Mouse (Mus musculus): ENCODE data around the gene Ajm1. TPM values are rescaled to one million over a fixed set of nuclear protein-coding genes. Genes with fewer than 3 reads are reported as not detected.

Gene Ajm1
- total and polyA plus RNA-seq, 2 experiments, result 0.07 TPM; not detected in 1

GRCm38 (mm10) chr2:25526510-25527302, 54.9 kb downstream of the Ajm1 start:
- no peaks in the 10 kb centered on the region for H3K79me2 ChIP-seq (ENCODE audit: control insufficient read depth, insufficient read depth, low read length)
- peaks cover 62% of the 10 kb centered on the region for H3K36me3 ChIP-seq (ENCODE audit: control insufficient read depth, insufficient read depth, low read length)
- no peaks in the 10 kb centered on the region for H3K4me1 ChIP-seq (ENCODE audit: control insufficient read depth, insufficient read depth, low read length)
- H3K27ac ChIP-seq (replicated peaks; ENCODE audit: insufficient read depth, low read depth, low read length), result no peak overlapping the region
- no peak overlapping the region for H3K4me3 ChIP-seq (ENCODE audit: insufficient read depth, low read depth, low read length)
- DNase-seq (ENCODE audit: extremely low read depth, low read depth, low spot score), result no peak
- TF ChIP-seq CTCF (IDR thresholded peaks at IDR 0.05; ENCODE audit: low read depth, low read length) (no peak), POLR2A (IDR thresholded peaks at IDR 0.05; ENCODE audit: extremely low read depth, insufficient read depth, low read length) (no peak)
- WGBS, result 89% methylated on average over 9 of the region's 9 CpGs
- no peaks in the 10 kb centered on the region for H3K27me3 ChIP-seq (ENCODE audit: control insufficient read depth, insufficient read depth, low read length)
- H3K9ac ChIP-seq (ENCODE audit: low read depth, low read length), result no peak overlapping the region

Other genes starting within 250 kb of the Ajm1 start
Only the 30 nearest of the 34 such genes appear.
- 3.3 and 5.4 TPM in 2 replicates for gene Uap1l1, start 216.1 kb downstream of the Ajm1 start, total RNA-seq (2014; rRNA removed)
- 3.0 and 8.1 TPM in 2 replicates for gene Uap1l1, start 216.1 kb downstream of the Ajm1 start, polyA plus RNA-seq (2012; rRNA removed)
- 0.47 TPM in 1 of 2 replicates, not detected in the other for gene Sapcd2, start 209.4 kb downstream of the Ajm1 start, total RNA-seq (2014; rRNA removed)
- gene Sapcd2, start 209.4 kb downstream of the Ajm1 start, polyA plus RNA-seq (2012; rRNA removed), result not detected in 2 replicates
- 0.87 and 0.92 TPM in 2 replicates for gene Entpd2, start 185.9 kb downstream of the Ajm1 start, total RNA-seq (2014; rRNA removed)
- gene Entpd2, start 185.9 kb downstream of the Ajm1 start, polyA plus RNA-seq (2012; rRNA removed), result 5.6 and 9.7 TPM in 2 replicates
- 1.7 and 3.6 TPM in 2 replicates for gene Npdc1, start 182.4 kb downstream of the Ajm1 start, total RNA-seq (2014; rRNA removed)
- 8.4 and 8.9 TPM in 2 replicates for gene Npdc1, start 182.4 kb downstream of the Ajm1 start, polyA plus RNA-seq (2012; rRNA removed)
- 0.13 TPM in 1 of 2 replicates, not detected in the other for gene Fut7, start 158.5 kb downstream of the Ajm1 start, total RNA-seq (2014; rRNA removed)
- 0.07 and 0.21 TPM in 2 replicates for gene Fut7, start 158.5 kb downstream of the Ajm1 start, polyA plus RNA-seq (2012; rRNA removed)
- gene Abca2, start 153.1 kb downstream of the Ajm1 start, total RNA-seq (2014; rRNA removed), result 11.1 and 13.4 TPM in 2 replicates
- 40.9 and 48.7 TPM in 2 replicates for gene Abca2, start 153.1 kb downstream of the Ajm1 start, polyA plus RNA-seq (2012; rRNA removed)
- 0.18 and 0.54 TPM in 2 replicates for gene Clic3, start 124.9 kb downstream of the Ajm1 start, total RNA-seq (2014; rRNA removed)
- gene Clic3, start 124.9 kb downstream of the Ajm1 start, polyA plus RNA-seq (2012; rRNA removed), result 6.2 and 9.2 TPM in 2 replicates
- gene Paxx, start 120.7 kb downstream of the Ajm1 start, total RNA-seq (2014; rRNA removed), result 30.6 and 36.8 TPM in 2 replicates
- 173 and 181 TPM in 2 replicates for gene Paxx, start 120.7 kb downstream of the Ajm1 start, polyA plus RNA-seq (2012; rRNA removed)
- gene Ptgds, start 111.7 kb downstream of the Ajm1 start, total RNA-seq (2014; rRNA removed), result 7.7 and 8.9 TPM in 2 replicates
- gene Ptgds, start 111.7 kb downstream of the Ajm1 start, polyA plus RNA-seq (2012; rRNA removed), result 18.7 and 40.2 TPM in 2 replicates
- gene Lcn12, start 87.8 kb downstream of the Ajm1 start, total RNA-seq (2014; rRNA removed), result 0.40 TPM in 1 of 2 replicates, not detected in the other
- 0.25 and 0.27 TPM in 2 replicates for gene Lcn12, start 87.8 kb downstream of the Ajm1 start, polyA plus RNA-seq (2012; rRNA removed)
- 18.6 and 24.0 TPM in 2 replicates for gene Fbxw5, start 81.0 kb downstream of the Ajm1 start, total RNA-seq (2014; rRNA removed)
- 18.8 and 19.4 TPM in 2 replicates for gene Fbxw5, start 81.0 kb downstream of the Ajm1 start, polyA plus RNA-seq (2012; rRNA removed)
- 589 and 721 TPM in 2 replicates for gene C8g, start 80.0 kb downstream of the Ajm1 start, total RNA-seq (2014; rRNA removed)
- 881 and 939 TPM in 2 replicates for gene C8g, start 80.0 kb downstream of the Ajm1 start, polyA plus RNA-seq (2012; rRNA removed)
- gene Traf2, start 34.8 kb downstream of the Ajm1 start, total RNA-seq (2014; rRNA removed), result 4.0 and 5.2 TPM in 2 replicates
- gene Traf2, start 34.8 kb downstream of the Ajm1 start, polyA plus RNA-seq (2012; rRNA removed), result 7.0 and 9.9 TPM in 2 replicates
- 206 and 247 TPM in 2 replicates for gene Edf1, start 23.9 kb downstream of the Ajm1 start, total RNA-seq (2014; rRNA removed)
- 153 and 186 TPM in 2 replicates for gene Edf1, start 23.9 kb downstream of the Ajm1 start, polyA plus RNA-seq (2012; rRNA removed)
- gene Mamdc4, start 6.9 kb downstream of the Ajm1 start, total RNA-seq (2014; rRNA removed), result 7.5 and 7.8 TPM in 2 replicates
- gene Mamdc4, start 6.9 kb downstream of the Ajm1 start, polyA plus RNA-seq (2012; rRNA removed), result 1.5 and 2.0 TPM in 2 replicates
- 6.7 and 8.2 TPM in 2 replicates for gene Phpt1, start 6.5 kb downstream of the Ajm1 start, total RNA-seq (2014; rRNA removed)
- 38.3 and 39.4 TPM in 2 replicates for gene Phpt1, start 6.5 kb downstream of the Ajm1 start, polyA plus RNA-seq (2012; rRNA removed)
- 11.7 and 15.4 TPM in 2 replicates for gene Rabl6, start 26.8 kb upstream of the Ajm1 start, total RNA-seq (2014; rRNA removed)
- gene Rabl6, start 26.8 kb upstream of the Ajm1 start, polyA plus RNA-seq (2012; rRNA removed), result 20.6 and 29.6 TPM in 2 replicates
- gene Ccdc183, start 35.9 kb upstream of the Ajm1 start, total RNA-seq (2014; rRNA removed), result under 0.01 and 0.07 TPM in 2 replicates
- 0.06 TPM in 1 of 2 replicates, not detected in the other for gene Ccdc183, start 35.9 kb upstream of the Ajm1 start, polyA plus RNA-seq (2012; rRNA removed)
- 40.0 and 40.9 TPM in 2 replicates for gene Tmem141, start 40.2 kb upstream of the Ajm1 start, total RNA-seq (2014; rRNA removed)
- gene Tmem141, start 40.2 kb upstream of the Ajm1 start, polyA plus RNA-seq (2012; rRNA removed), result 28.5 and 30.9 TPM in 2 replicates
- gene Fcna, start 46.3 kb upstream of the Ajm1 start, total RNA-seq (2014; rRNA removed), result 35.4 and 63.2 TPM in 2 replicates
- gene Fcna, start 46.3 kb upstream of the Ajm1 start, polyA plus RNA-seq (2012; rRNA removed), result 27.1 and 36.5 TPM in 2 replicates
- not detected in 2 replicates for gene Lcn8, start 71.4 kb upstream of the Ajm1 start, total RNA-seq (2014; rRNA removed)
- not detected in 2 replicates for gene Lcn8, start 71.4 kb upstream of the Ajm1 start, polyA plus RNA-seq (2012; rRNA removed)
- gene Lcn5, start 76.2 kb upstream of the Ajm1 start, total RNA-seq (2014; rRNA removed), result not detected in 2 replicates
- gene Lcn5, start 76.2 kb upstream of the Ajm1 start, polyA plus RNA-seq (2012; rRNA removed), result not detected in 2 replicates
- not detected in 2 replicates for gene Lcn6, start 95.0 kb upstream of the Ajm1 start, total RNA-seq (2014; rRNA removed)
- not detected in 2 replicates for gene Lcn6, start 95.0 kb upstream of the Ajm1 start, polyA plus RNA-seq (2012; rRNA removed)
- not detected in 2 replicates for gene Lcn10, start 101.0 kb upstream of the Ajm1 start, total RNA-seq (2014; rRNA removed)
- gene Lcn10, start 101.0 kb upstream of the Ajm1 start, polyA plus RNA-seq (2012; rRNA removed), result not detected in 2 replicates
- not detected in 2 replicates for gene Obp2a, start 118.3 kb upstream of the Ajm1 start, total RNA-seq (2014; rRNA removed)
- gene Obp2a, start 118.3 kb upstream of the Ajm1 start, polyA plus RNA-seq (2012; rRNA removed), result not detected in 2 replicates
- 1.0 and 1.9 TPM in 2 replicates for gene Bmyc, start 125.0 kb upstream of the Ajm1 start, total RNA-seq (2014; rRNA removed)
- gene Bmyc, start 125.0 kb upstream of the Ajm1 start, polyA plus RNA-seq (2012; rRNA removed), result 4.7 and 6.8 TPM in 2 replicates
- gene Obp2b, start 155.3 kb upstream of the Ajm1 start, total RNA-seq (2014; rRNA removed), result not detected in 2 replicates
- gene Obp2b, start 155.3 kb upstream of the Ajm1 start, polyA plus RNA-seq (2012; rRNA removed), result not detected in 2 replicates
- not detected in 2 replicates for gene Lcn3, start 183.8 kb upstream of the Ajm1 start, total RNA-seq (2014; rRNA removed)
- gene Lcn3, start 183.8 kb upstream of the Ajm1 start, polyA plus RNA-seq (2012; rRNA removed), result not detected in 2 replicates
- gene Lcn11, start 195.3 kb upstream of the Ajm1 start, total RNA-seq (2014; rRNA removed), result not detected in 2 replicates
- not detected in 2 replicates for gene Lcn11, start 195.3 kb upstream of the Ajm1 start, polyA plus RNA-seq (2012; rRNA removed)
- gene Gm13539, start 200.5 kb upstream of the Ajm1 start, total RNA-seq (2014; rRNA removed), result not detected in 2 replicates
- not detected in 2 replicates for gene Gm13539, start 200.5 kb upstream of the Ajm1 start, polyA plus RNA-seq (2012; rRNA removed)

Data from liver, adult 2 months (tissue).